Mouse (Mus musculus) liver, adult 2 months (tissue): Measurements from ENCODE around the gene Olfr469.
"Not testable (repeated sequence)": the region's sequence is repeated elsewhere in the genome, so short reads cannot be mapped to it uniquely, and the experiment has no call there.

Experiments used
- CTCF ChIP-seq: fragments of 200-500 bp; IDR thresholded peaks from 2 replicates; pipeline ENCODE4 v1.5.1; 2011; ENCODE audit warnings: low read depth, low read length, control low read depth
- POLR2A ChIP-seq: fragments of 200-500 bp; IDR thresholded peaks from 2 replicates; pipeline ENCODE4 v1.6.1; 2011; ENCODE audit warnings: low read length, control low read depth; ENCODE audit not compliant: insufficient read depth; ENCODE audit errors: extremely low read depth

- TF ChIP-seq POLR2A, CTCF: not testable (repeated sequence)
Observed at GRCm38 (mm10) chr7:107823867-107824266, 1.5 kb downstream of the Olfr469 start.
